Mouse (Mus musculus) thymus, postnatal 36 days (tissue): ENCODE data around the gene Gm29644.
"Not testable (repeated sequence)": the region's sequence is repeated elsewhere in the genome, so short reads cannot be mapped to it uniquely, and the experiment has no call there.

ENCODE experiments used
- DNase-seq, 2 experiments: peaks; one replicate each; pipeline ENCODE4 v3.0.0; 2022; ENCODE audit warnings: mixed read lengths in 2 of 2

Gene Gm29644

DNA sequence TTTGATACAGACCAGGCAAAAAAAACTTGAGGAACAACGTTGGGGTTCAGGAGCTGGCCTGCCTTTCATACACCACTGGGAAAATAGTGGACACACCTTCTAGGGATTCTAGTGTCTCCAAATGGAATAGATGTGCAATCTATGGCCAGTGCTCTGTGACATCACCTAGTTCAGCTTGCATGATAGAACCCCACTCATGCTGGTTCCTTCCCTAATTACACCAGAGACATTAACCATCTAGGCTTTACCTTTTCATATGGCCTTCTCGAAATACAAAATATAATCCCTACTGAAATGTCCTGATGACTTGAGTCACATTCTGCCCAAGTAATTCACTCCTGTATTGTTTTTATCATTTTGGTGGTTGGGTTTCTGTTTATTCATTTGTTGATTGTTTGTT, at the start of gene Gm29644, which contains the start of gene Gm29423:
Gene Gm29644, minus strand, starts transcription at position 157 of the 400 bp plus-strand sequence.
Gene Gm29423, minus strand, starts transcription at position 101 of the 400 bp plus-strand sequence.
- DNase-seq = not testable (repeated sequence)

DNA sequence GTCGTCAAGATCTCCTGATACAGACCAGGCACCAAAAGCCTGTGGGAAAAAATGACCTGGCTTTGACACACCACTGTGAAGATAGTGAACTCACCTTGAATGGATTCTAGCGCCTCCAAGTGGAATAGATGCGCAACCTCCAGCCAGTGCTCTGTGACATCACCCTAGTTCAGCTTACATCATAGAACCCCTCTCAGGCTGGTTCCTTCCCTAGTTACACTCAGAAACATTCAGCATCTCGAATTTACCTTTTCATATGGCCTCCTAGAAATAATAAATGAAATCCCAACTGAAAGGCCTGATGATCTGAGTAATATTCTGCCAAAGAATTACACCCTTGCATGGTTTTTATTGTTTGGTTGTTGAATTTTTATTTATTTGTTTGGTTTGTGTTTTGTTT, 29.6 kb downstream of the Gm29644 start, which contains the start of gene Gm21118:
Gene Gm21118, minus strand, starts transcription at position 101 of the 400 bp plus-strand sequence.
- DNase-seq = not testable (repeated sequence)
